Mouse (Mus musculus) olfactory bulb, adult 2 months (tissue): ENCODE measurements around the gene Gfod1.

Source experiments
- CTCF ChIP-seq: fragments of 200-500 bp; IDR thresholded peaks from 2 replicates; pipeline ENCODE4 v1.5.1; 2012; ENCODE audit warnings: low read depth, mild to moderate bottlenecking, low read length, moderate library complexity; ENCODE audit not compliant: insufficient read depth
- POLR2A ChIP-seq: fragments of 200-500 bp; IDR thresholded peaks from 2 replicates; pipeline ENCODE4 v1.6.1; 2012; ENCODE audit warnings: mild to moderate bottlenecking, low read depth, low read length, moderate library complexity; ENCODE audit not compliant: insufficient read depth

DNA sequence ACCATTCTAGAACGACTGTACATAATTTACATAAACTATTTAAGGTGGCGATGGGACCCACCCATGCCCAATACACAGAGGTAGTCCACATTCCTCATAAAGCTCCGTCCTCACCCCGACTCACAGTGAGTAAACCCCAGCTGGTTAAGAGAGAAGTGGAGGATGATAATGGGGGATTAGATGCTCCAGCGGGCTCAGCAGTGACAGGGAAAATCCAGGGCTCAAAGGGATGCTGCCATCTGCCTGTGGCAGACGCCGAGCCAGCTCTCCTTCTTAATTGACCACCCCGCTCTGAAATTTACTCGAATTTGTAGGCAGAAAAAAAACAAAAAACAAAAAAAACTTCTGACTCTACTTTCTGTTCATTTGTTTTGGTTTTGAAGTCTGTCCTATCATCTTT, 136.3 kb downstream of the Gfod1 start:
- TF ChIP-seq POLR2A, result no peak
- no peak for TF ChIP-seq CTCF
